Mouse (Mus musculus) liver, postnatal 0 days (tissue): ENCODE results near the gene Gm20388. TPM values are rescaled to one million over a fixed set of nuclear protein-coding genes. Genes with fewer than 3 reads are reported as not detected.
A peak's percentile ranks its signal among the peaks of the same experiment; 100 is the strongest.

ENCODE experiments used
- ATAC-seq: fragments of 200-750 bp; cut with Nextera tagmentation; 2 replicates; pipeline ENCODE4 v1.8.0; 2017; ENCODE audit warnings: mild to moderate bottlenecking, moderate library complexity
- DNase-seq: peaks from one replicate; pipeline ENCODE4 v3.0.0-alpha.2; 2016
- H3K27ac ChIP-seq: fragments of 300-500 bp; sonication (generic); 2 replicates; pipeline ENCODE4 v1.5.1; 2014; ENCODE audit warnings: antibody characterized with exemption, moderate library complexity, mild to moderate bottlenecking, low read depth
- H3K27me3 ChIP-seq: fragments of 300-500 bp; sonication (generic); 2 replicates; pipeline ENCODE4 v1.6.1; 2014; ENCODE audit warnings: low read length, control low read depth, mixed read lengths; ENCODE audit not compliant: insufficient read depth
- H3K36me3 ChIP-seq: fragments of 300-500 bp; sonication (generic); replicated peaks from 2 replicates; pipeline ENCODE4 v1.6.1; 2014; ENCODE audit warnings: mild to moderate bottlenecking, control low read depth, low read length, moderate library complexity, mixed read lengths; ENCODE audit not compliant: insufficient read depth
- H3K4me1 ChIP-seq: fragments of 300-500 bp; sonication (generic); 2 replicates; pipeline ENCODE4 v1.6.1; 2014; ENCODE audit warnings: antibody characterized with exemption, mild to moderate bottlenecking, control low read depth; ENCODE audit not compliant: insufficient read depth
- H3K4me2 ChIP-seq: fragments of 300-500 bp; sonication (generic); 2 replicates; pipeline ENCODE4 v1.6.1; 2014; ENCODE audit warnings: low read depth, mild to moderate bottlenecking, low read length, moderate library complexity, mixed read lengths
- H3K4me3 ChIP-seq: fragments of 300-500 bp; sonication (generic); 2 replicates; pipeline ENCODE4 v1.5.1; 2014; ENCODE audit warnings: low read depth, low read length
- H3K9ac ChIP-seq: fragments of 300-500 bp; sonication (generic); replicated peaks from 2 replicates; pipeline ENCODE4 v1.6.1; 2014; ENCODE audit warnings: mild to moderate bottlenecking, moderate library complexity
- H3K9me3 ChIP-seq: fragments of 300-500 bp; sonication (generic); 2 replicates; pipeline ENCODE4 v1.6.1; 2016; ENCODE audit warnings: mild to moderate bottlenecking, control low read depth, low read length, mixed read lengths
- CTCF ChIP-seq: sonication (generic); IDR thresholded peaks from 2 replicates; pipeline ENCODE4 v1.5.1; 2016; ENCODE audit warnings: antibody characterized with exemption, low read depth
- EP300 ChIP-seq: IDR thresholded peaks from 2 replicates; pipeline ENCODE4 v1.6.1; 2016; ENCODE audit warnings: antibody characterized with exemption, low read depth, mild to moderate bottlenecking
- WGBS: fragments of 180-500 bp; shearing (Covaris S2); extraction: QIAGEN DNeasy Blood & Tissue Kit; methylation state at CpG from one replicate; pipeline ENCODE4 v1.1.7; 2014; ENCODE audit not compliant: insufficient replicate concordance; 5-methylcytosine and 5-hydroxymethylcytosine counted together
- polyA plus RNA-seq: library from polyadenylated mRNA; unstranded; fragments of >200 nt; fragmentation: Nextera tagmentation; extraction: Ambion mirVana; gene quantifications from 2 replicates; pipeline ENCODE4 v1.2.1, GENCODE M21; 2015

The Gm20388 gene
- polyA plus RNA-seq, 1 experiment from 2014 or later, result not detected

DNA sequence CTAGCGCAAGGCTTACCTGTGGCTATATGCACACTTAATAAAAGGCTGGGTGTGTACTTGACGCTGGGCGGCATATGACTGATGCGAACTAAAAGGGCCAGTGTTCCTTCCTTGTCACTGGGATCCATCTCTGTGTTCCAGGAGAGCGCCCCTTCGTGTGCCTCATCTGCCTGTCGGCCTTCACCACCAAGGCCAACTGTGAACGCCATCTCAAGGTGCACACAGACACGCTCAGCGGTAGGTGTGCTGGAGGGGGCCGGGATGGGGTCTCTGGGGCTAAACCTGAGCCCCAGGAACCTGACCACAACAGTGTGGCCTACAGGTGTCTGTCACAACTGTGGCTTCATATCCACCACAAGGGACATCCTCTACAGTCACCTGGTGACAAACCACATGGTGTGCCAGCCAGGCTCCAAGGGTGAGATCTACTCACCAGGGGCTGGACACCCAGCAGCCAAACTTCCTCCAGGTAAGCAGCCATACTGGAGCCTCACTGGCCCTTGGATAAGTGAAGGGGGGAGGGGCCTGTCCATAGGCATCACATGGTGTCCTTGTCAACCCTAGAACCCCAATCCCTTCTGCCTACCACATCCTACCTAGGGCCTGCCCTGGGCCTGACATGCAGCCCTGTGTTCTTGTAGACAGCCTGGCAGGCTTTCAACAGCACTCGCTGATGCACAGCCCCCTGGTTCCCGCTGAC lies 2424.3 kb downstream of the Gm20388 start:
- ATAC-seq, result no peak
- Histone ChIP-seq H3K9ac (no peak overlapping the region), H3K4me2 (no peak overlapping the region), H3K4me1 (peaks cover 17% of the 10 kb centered on the region), H3K27me3 (no peaks in the 10 kb centered on the region), H3K36me3 (peaks cover 70% of the 10 kb centered on the region), H3K9me3 (peaks cover 3% of the 10 kb centered on the region; the same call in 1 of the 2 replicates), H3K27ac (no peak overlapping the region), H3K4me3 (no peak overlapping the region)
- TF ChIP-seq CTCF, result no peak
- TF ChIP-seq EP300, result no peak
- 97% methylated on average over 13 of the region's 13 CpGs for WGBS
- DNase-seq, result no peak

DNA sequence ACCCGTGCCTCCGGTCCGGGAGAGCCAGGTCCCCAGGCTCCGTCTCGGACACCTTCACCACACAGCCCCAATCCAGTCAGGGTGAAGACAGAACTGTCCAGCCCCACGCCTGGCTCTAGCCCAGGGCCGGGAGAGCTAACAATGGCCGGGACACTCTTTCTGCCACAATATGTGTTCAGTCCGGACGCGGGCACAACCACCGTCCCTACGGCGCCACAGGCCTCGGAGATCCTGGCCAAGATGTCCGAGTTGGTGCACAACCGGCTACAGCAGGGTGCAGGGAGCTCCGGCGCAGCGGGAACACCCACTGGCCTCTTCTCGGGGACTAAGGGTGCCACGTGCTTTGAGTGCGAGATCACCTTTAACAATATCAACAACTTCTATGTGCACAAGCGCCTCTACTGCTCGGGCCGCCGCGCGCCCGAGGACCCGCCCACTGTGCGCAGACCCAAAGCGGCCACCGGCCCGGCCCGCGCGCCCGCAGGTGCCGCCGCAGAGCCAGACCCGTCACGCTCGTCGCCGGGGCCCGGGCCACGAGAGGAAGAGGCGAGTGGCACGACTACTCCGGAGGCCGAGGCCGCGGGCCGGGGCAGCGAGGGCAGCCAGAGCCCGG lies 2425.1 kb downstream of the Gm20388 start:
- Histone ChIP-seq H3K36me3 (peaks cover 70% of the 10 kb centered on the region), H3K4me2 (0 out of 2 replicates have a peak overlapping the region, but pooled peaks have one; percentile 18), H3K4me1 (peaks cover 9% of the 10 kb centered on the region), H3K27me3 (no peaks in the 10 kb centered on the region), H3K4me3 (no peak overlapping the region), H3K27ac (no peak overlapping the region), H3K9ac (no peak overlapping the region; the same call in 1 of the 2 replicates), H3K9me3 (peaks cover 3% of the 10 kb centered on the region; the same call in 1 of the 2 replicates)
- TF ChIP-seq CTCF (no peak), EP300 (no peak)
- no peak for ATAC-seq
- DNase-seq, result no peak
- 84% methylated on average over 55 of the region's 57 CpGs for WGBS

DNA sequence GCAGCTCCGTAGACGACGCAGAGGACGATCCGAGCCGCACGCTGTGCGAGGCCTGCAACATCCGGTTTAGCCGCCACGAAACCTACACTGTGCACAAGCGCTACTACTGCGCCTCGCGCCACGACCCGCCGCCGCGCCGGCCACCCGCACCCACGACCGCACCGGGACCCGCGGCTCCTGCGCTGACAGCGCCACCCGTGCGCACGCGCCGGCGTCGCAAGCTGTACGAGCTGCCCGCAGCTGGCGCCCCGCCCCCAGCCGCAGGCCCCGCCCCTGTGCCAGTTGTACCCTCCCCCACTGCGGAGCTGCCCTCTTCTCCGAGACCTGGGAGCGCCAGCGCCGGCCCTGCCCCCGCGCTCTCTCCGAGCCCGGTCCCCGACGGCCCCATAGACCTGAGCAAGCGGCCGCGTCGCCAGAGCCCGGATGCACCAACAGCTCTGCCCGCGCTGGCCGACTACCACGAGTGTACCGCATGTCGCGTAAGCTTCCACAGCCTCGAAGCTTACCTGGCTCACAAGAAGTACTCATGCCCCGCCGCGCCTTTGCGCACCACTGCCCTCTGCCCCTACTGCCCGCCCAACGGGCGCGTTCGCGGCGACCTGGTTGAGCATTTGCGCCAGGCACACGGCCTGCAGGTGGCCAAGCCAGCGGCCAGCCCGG lies 2425.7 kb downstream of the Gm20388 start:
- no peak for DNase-seq
- Histone ChIP-seq H3K9ac (no peak overlapping the region; the same call in 1 of the 2 replicates), H3K9me3 (peaks cover 3% of the 10 kb centered on the region; the same call in 1 of the 2 replicates), H3K27me3 (no peaks in the 10 kb centered on the region), H3K4me1 (peaks cover 3% of the 10 kb centered on the region), H3K4me3 (no peak overlapping the region), H3K36me3 (peaks cover 63% of the 10 kb centered on the region), H3K27ac (no peak overlapping the region), H3K4me2 (0 out of 2 replicates have a peak overlapping the region, but pooled peaks have one; percentile 18)
- no peak for TF ChIP-seq EP300
- no peak for TF ChIP-seq CTCF
- 90% methylated on average over 73 of the region's 81 CpGs for WGBS
- no peak for ATAC-seq

- TF ChIP-seq CTCF (peak; percentile 34; the same call in 1 of the 2 replicates), EP300 (no peak)
- DNase-seq (no peak), ATAC-seq (no peak)
- 71% methylated on average over 6 of the region's 6 CpGs for WGBS
- H3K9me3 ChIP-seq, result peaks cover 3% of the 10 kb centered on the region; the same call in 1 of the 2 replicates
- no peak overlapping the region for H3K4me3 ChIP-seq
- peaks cover 20% of the 10 kb centered on the region for H3K4me1 ChIP-seq
- no peak overlapping the region for H3K27ac ChIP-seq
- H3K27me3 ChIP-seq, result peaks cover 5% of the 10 kb centered on the region
- H3K9ac ChIP-seq, result no peak overlapping the region
- H3K36me3 ChIP-seq, result peaks cover 44% of the 10 kb centered on the region
- H3K4me2 ChIP-seq, result no peak overlapping the region
Measured at GRCm38 (mm10) chr8:122338852-122339251, 2428.2 kb downstream of the Gm20388 start.

- Histone ChIP-seq H3K4me1 (peaks cover 33% of the 10 kb centered on the region), H3K4me2 (no peak overlapping the region), H3K27ac (no peak overlapping the region), H3K9ac (no peak overlapping the region), H3K9me3 (no peaks in the 10 kb centered on the region; the same call in 1 of the 2 replicates), H3K4me3 (no peak overlapping the region), H3K36me3 (peaks cover 25% of the 10 kb centered on the region), H3K27me3 (peaks cover 5% of the 10 kb centered on the region)
- DNase-seq (no peak), ATAC-seq (no peak)
- 88% methylated on average over 3 of the region's 3 CpGs for WGBS
- TF ChIP-seq EP300 (no peak), CTCF (no peak)
Measured at GRCm38 (mm10) chr8:122340761-122341160, 2430.1 kb downstream of the Gm20388 start.

- no peaks in the 10 kb centered on the region; the same call in 1 of the 2 replicates for H3K9me3 ChIP-seq
- peaks cover 33% of the 10 kb centered on the region for H3K4me1 ChIP-seq
- 71% methylated on average over 6 of the region's 6 CpGs for WGBS
- no peak for ATAC-seq
- DNase-seq, result no peak
- peaks cover 15% of the 10 kb centered on the region for H3K36me3 ChIP-seq
- TF ChIP-seq EP300 (no peak), CTCF (no peak)
- no peak overlapping the region for H3K4me2 ChIP-seq
- H3K4me3 ChIP-seq, result no peak overlapping the region
- peaks cover 5% of the 10 kb centered on the region for H3K27me3 ChIP-seq
- no peak overlapping the region for H3K9ac ChIP-seq
- no peak overlapping the region for H3K27ac ChIP-seq
Measured at GRCm38 (mm10) chr8:122341790-122342189, 2431.1 kb downstream of the Gm20388 start.
